Mouse (Mus musculus) Patski (cell line): ENCODE data around the gene Fbxl18. TPM values are rescaled to one million over a fixed set of nuclear protein-coding genes. Genes with fewer than 3 reads are reported as not detected.

Source experiments
- ATAC-seq: fragments of 100-300 bp; one replicate; pipeline ENCODE4 v1.8.0; 2021
- CTCF ChIA-PET: fragments of 350-600 bp; sonication (Branson Sonifier 250); formaldehyde crosslinking; loops from one replicate; lab custom pipeline; 2022; ENCODE audit warnings: inconsistent platforms; lab: Charles Lee
- POLR2A ChIA-PET: fragments of 350-600 bp; sonication (Branson Sonifier 250); formaldehyde crosslinking; loops from one replicate; lab custom pipeline; 2022; ENCODE audit warnings: antibody characterized with exemption, inconsistent platforms; lab: Charles Lee
- DNase-seq: peaks from one replicate; pipeline ENCODE4 v3.0.0-alpha.2; 2011; ENCODE audit warnings: low read depth, low spot score
- H3K27me3 ChIP-seq: fragments of 371-371 bp; one replicate; pipeline ENCODE4 v1.5.1; 2021
- CTCF ChIP-seq: fragments of 100-300 bp; IDR thresholded peaks from one replicate; pipeline ENCODE4 v1.5.1; 2021
- in situ Hi-C: fragments of 300-500 bp; cut with MboI; formaldehyde crosslinking; loops from 3 replicates; pipeline ENCODE4 v1.11.1; 2018; ENCODE audit warnings: low pct_unique_long_range_greater_than_20kb, mixed read lengths
- polyA plus RNA-seq: library from polyadenylated mRNA; unstranded; gene quantifications from one replicate; pipeline ENCODE4 v1.2.3, GENCODE M21; 2021

Gene Fbxl18
- polyA plus RNA-seq, 1 experiment from 2014 or later, result 11.1 TPM

GRCm38 (mm10) chr5:142879318-142880175 lies 15.7 kb downstream of the Fbxl18 start:
- ChIA-PET CTCF (interaction anchor here (0.6 to 3.5 kb wide), 11 partner anchors 8 to 210 kb away, joined by 3 to 19 read pairs (median 5); partner anchors contain the start of gene Fbxl18), POLR2A (interaction anchor here (0.6 to 1.5 kb wide), 4 partner anchors 23 to 54 kb away, joined by 3 to 7 read pairs (median 5); no protein-coding TSS in a partner anchor)
- TF ChIP-seq CTCF, result no peak
- ATAC-seq, result peak; percentile 65
- in situ Hi-C loops, result loop anchor here (10.0 kb wide), 1 partner anchor 315 kb away; no protein-coding TSS in a partner anchor
- no peaks in the 10 kb centered on the region for H3K27me3 ChIP-seq
- peak; percentile 47 for DNase-seq

- POLR2A ChIA-PET, result interaction anchor here (0.6 to 1.4 kb wide), 4 partner anchors 24 to 55 kb away, joined by 4 to 7 read pairs (median 5); no protein-coding TSS in a partner anchor
Observed at GRCm38 (mm10) chr5:142878570-142878969, 16.7 kb downstream of the Fbxl18 start.

DNA sequence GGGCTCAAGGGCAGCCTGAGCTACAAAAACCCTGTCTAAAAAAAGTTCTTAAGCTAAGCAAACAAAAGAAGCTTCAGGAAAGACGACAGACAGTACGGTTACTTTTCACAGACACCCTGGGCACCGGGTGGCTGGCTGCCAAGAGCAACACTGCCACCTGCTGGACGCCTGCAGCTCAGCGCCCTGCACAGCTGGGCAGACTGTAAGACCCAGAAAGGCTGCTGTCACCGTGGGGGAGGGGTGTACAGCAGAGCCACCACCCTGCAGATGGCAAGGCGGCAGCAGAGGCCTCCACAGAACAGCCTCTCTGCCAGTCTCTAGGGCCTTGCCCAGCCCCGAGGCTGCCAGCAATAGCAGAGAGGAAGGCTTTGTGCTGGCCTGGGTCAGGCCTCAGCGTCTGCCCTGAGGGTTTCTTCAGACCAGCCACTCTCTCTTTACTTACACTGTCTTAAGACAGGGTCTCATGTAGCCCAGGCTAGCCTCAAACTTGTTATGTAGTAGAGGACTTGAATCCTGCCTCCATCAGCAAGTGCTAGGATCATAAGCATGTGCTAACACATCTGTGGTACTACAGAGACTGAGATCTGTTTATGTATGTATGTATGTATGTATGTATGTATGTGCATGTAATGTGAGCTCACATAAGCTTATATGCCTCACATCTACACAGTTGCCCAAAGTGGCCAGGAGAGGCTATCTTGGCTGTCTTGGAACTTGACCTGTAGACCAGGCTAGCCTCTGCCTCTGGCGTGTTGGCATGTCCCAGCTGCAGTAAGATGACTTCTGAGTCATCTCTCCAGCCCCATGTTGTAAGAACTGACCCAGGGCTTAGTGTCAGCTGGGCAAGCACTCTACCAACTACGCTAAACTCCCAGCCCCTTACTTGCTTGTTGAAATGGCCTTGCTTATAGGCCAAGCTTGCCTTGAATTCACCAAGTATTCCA lies 17.6 kb downstream of the Fbxl18 start:
- DNase-seq (peak; percentile 38), ATAC-seq (peak; percentile 52)
- no peak for TF ChIP-seq CTCF
- in situ Hi-C loops, result loop anchor here (10.0 kb wide), 1 partner anchor 313 kb away; no protein-coding TSS in a partner anchor
- no peaks in the 10 kb centered on the region for H3K27me3 ChIP-seq
- POLR2A ChIA-PET, result interaction anchor here (1.0 to 1.4 kb wide), 4 partner anchors 28 to 61 kb away, joined by 3 to 5 read pairs (median 4); no protein-coding TSS in a partner anchor
- CTCF ChIA-PET, result interaction anchor here (0.8 to 3.5 kb wide), 16 partner anchors 10 to 208 kb away, joined by 3 to 19 read pairs (median 4); no protein-coding TSS in a partner anchor

More at GRCm38 (mm10) chr5:142878570-142878969, 16.7 kb downstream of the Fbxl18 start:
- no peak for DNase-seq
- ATAC-seq, result no peak
- in situ Hi-C loops, result loop anchor here (10.0 kb wide), 1 partner anchor 314 kb away; no protein-coding TSS in a partner anchor
- TF ChIP-seq CTCF, result no peak
- no peaks in the 10 kb centered on the region for H3K27me3 ChIP-seq
- CTCF ChIA-PET, result interaction anchor here (0.6 to 3.5 kb wide), 14 partner anchors 9 to 209 kb away, joined by 3 to 19 read pairs (median 6); partner anchors contain the start of gene Fbxl18

- TF ChIP-seq CTCF, result no peak
- ChIA-PET POLR2A (interaction anchor here (1.0 to 1.1 kb wide), 3 partner anchors 29 to 60 kb away, joined by 3 to 5 read pairs (median 3); no protein-coding TSS in a partner anchor), CTCF (interaction anchor here (0.8 to 3.5 kb wide), 12 partner anchors 11 to 159 kb away, joined by 3 to 14 read pairs (median 5); no protein-coding TSS in a partner anchor)
- DNase-seq, result no peak
- no peak for ATAC-seq
- in situ Hi-C loops, result loop anchor here (10.0 kb wide), 1 partner anchor 312 kb away; no protein-coding TSS in a partner anchor
- H3K27me3 ChIP-seq, result no peaks in the 10 kb centered on the region
Observed at GRCm38 (mm10) chr5:142876896-142877295, 18.3 kb downstream of the Fbxl18 start.

GRCm38 (mm10) chr5:142875513-142875905 lies 19.7 kb downstream of the Fbxl18 start:
- in situ Hi-C loops, result loop anchor here (10.0 kb wide), 1 partner anchor 311 kb away; no protein-coding TSS in a partner anchor
- ChIA-PET POLR2A (no interaction called here), CTCF (interaction anchor here (3.5 kb wide), 1 partner anchor 107 kb away, joined by 13 read pairs; no protein-coding TSS in a partner anchor)
- no peak for TF ChIP-seq CTCF
- no peaks in the 10 kb centered on the region for H3K27me3 ChIP-seq
- no peak for ATAC-seq
- DNase-seq, result no peak

GRCm38 (mm10) chr5:142874791-142875512 lies 20.3 kb downstream of the Fbxl18 start:
- TF ChIP-seq CTCF, result no peak
- DNase-seq (no peak), ATAC-seq (no peak)
- in situ Hi-C loops, result loop anchor here (10.0 kb wide), 1 partner anchor 310 kb away; no protein-coding TSS in a partner anchor
- CTCF ChIA-PET, result no interaction called here
- no peaks in the 10 kb centered on the region for H3K27me3 ChIP-seq
- POLR2A ChIA-PET, result no interaction called here

DNA sequence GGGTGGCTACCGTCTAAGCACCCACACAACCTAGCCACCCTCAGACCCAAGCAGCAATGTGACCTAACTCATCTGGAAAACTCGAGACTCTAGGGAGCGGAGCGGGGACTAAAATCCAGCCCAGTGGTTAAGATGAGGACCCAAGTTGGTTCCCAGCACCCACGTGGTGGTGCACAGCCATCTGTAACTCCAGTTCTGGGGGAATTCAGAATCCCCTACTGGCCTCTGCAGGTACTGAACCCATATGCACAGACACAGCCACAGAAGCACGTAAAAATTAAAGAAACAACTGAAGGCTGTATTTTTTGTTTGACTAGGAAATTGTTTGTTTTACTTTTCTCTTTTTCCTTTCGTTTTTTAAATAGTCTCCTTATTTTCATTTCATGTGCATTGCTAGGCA lies 21.5 kb downstream of the Fbxl18 start:
- POLR2A ChIA-PET, result no interaction called here
- CTCF ChIA-PET, result no interaction called here
- in situ Hi-C loops, result loop anchor here (10.0 kb wide), 1 partner anchor 309 kb away; no protein-coding TSS in a partner anchor

GRCm38 (mm10) chr5:142871765-142872164 lies 23.5 kb downstream of the Fbxl18 start:
- no peak for ATAC-seq
- no peaks in the 10 kb centered on the region for H3K27me3 ChIP-seq
- DNase-seq, result no peak
- in situ Hi-C loops, result loop anchor here (10.0 kb wide), 1 partner anchor 307 kb away; no protein-coding TSS in a partner anchor
- CTCF ChIA-PET, result interaction anchor here (1.1 kb wide), 1 partner anchor 10 kb away, joined by 3 read pairs; no protein-coding TSS in a partner anchor
- no peak for TF ChIP-seq CTCF
- POLR2A ChIA-PET, result no interaction called here

More for the DNA sequence above, 21.5 kb downstream of the Fbxl18 start:
- TF ChIP-seq CTCF, result no peak
- no peak for DNase-seq
- ATAC-seq, result no peak
- H3K27me3 ChIP-seq, result no peaks in the 10 kb centered on the region

- CTCF ChIA-PET, result no interaction called here
Observed at GRCm38 (mm10) chr5:142869463-142869862, 25.8 kb downstream of the Fbxl18 start.

More at GRCm38 (mm10) chr5:142869463-142869862, 25.8 kb downstream of the Fbxl18 start:
- no peak for DNase-seq
- no peaks in the 10 kb centered on the region for H3K27me3 ChIP-seq
- in situ Hi-C loops, result no loop called here
- TF ChIP-seq CTCF, result no peak
- POLR2A ChIA-PET, result no interaction called here
- ATAC-seq, result no peak
